Mouse (Mus musculus): ENCODE measurements around the gene Dyx1c1. TPM values are rescaled to one million over a fixed set of nuclear protein-coding genes. Genes with fewer than 3 reads are reported as not detected.

Gene Dyx1c1
- total RNA-seq, 2 experiments from 2014 or later, result 0.58 to 0.91 TPM

GRCm38 (mm10) chr9:72972984-72973383 lies 14.4 kb downstream of the Dyx1c1 start:
- no peak for ATAC-seq (replicated peaks; ENCODE audit: poor library complexity)

- ATAC-seq (replicated peaks; ENCODE audit: poor library complexity), result peak; percentile 80
Measured at GRCm38 (mm10) chr9:72974734-72975133, 16.1 kb downstream of the Dyx1c1 start.

GRCm38 (mm10) chr9:72975242-72975641 lies 16.7 kb downstream of the Dyx1c1 start:
- ATAC-seq (replicated peaks; ENCODE audit: poor library complexity), result no peak

DNA sequence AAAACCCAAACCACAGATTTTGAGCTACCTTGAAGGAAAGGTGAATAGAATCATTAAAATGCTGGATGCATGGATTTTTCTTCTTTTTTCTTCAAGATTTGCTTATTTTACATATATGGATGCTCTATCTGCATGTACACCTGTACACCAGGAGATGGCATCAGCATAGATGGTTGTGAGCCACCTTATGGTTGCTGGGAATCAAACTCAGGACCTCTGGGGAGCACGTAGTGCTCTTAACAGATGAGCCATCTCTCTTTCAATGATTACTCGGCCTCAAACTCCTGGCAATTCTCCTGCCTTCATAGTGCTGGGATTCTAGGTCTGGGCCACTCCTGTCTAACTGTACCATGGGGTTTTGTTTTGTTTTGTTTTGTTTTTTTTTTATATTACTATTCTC lies 24.5 kb downstream of the Dyx1c1 start:
- ATAC-seq (replicated peaks; ENCODE audit: poor library complexity), result no peak

GRCm38 (mm10) chr9:72985250-72986220 lies 26.9 kb downstream of the Dyx1c1 start, which contains the start of the genes Ccpg1os and Ccpg1:
Gene Ccpg1os, minus strand, starts transcription at chr9:72985382.
Gene Ccpg1, plus strand, starts transcription at chr9:72985429.
- ATAC-seq (replicated peaks; ENCODE audit: poor library complexity), result peak; percentile 98

DNA sequence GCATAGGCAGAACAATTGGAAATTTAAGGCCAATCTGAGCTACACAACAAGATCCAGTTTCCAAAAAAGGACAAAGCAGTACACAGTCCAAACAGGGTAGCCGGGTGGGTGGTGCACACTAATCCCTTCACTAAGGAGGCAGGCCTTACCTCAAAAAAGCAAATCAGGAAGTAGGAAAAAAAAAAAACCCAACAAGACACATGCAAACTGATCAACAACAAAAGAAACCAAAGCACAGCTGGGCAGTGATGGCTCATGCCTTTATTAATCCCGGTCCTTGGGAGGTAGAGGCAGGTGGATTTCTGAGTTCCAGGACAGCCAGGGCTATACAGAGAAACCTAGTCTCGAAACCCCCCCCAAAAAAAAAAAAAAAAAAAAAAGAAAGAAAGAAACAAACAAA lies 29.1 kb downstream of the Dyx1c1 start:
- ATAC-seq (replicated peaks; ENCODE audit: poor library complexity), result no peak

- no peak for ATAC-seq (replicated peaks; ENCODE audit: poor library complexity)
Measured at GRCm38 (mm10) chr9:72988706-72989105, 30.1 kb downstream of the Dyx1c1 start.

GRCm38 (mm10) chr9:72991420-72991819 lies 32.8 kb downstream of the Dyx1c1 start:
- ATAC-seq (replicated peaks; ENCODE audit: poor library complexity), result peak; percentile 64

GRCm38 (mm10) chr9:72992576-72992975 lies 34.0 kb downstream of the Dyx1c1 start:
- no peak for ATAC-seq (replicated peaks; ENCODE audit: poor library complexity)

- ATAC-seq (replicated peaks; ENCODE audit: poor library complexity), result no peak
Measured at GRCm38 (mm10) chr9:72996167-72996566, 37.6 kb downstream of the Dyx1c1 start.

- no peak for ATAC-seq (replicated peaks; ENCODE audit: poor library complexity)
Measured at GRCm38 (mm10) chr9:72996806-72997205, 38.2 kb downstream of the Dyx1c1 start.

GRCm38 (mm10) chr9:73000487-73000886 lies 41.9 kb downstream of the Dyx1c1 start:
- no peak for ATAC-seq (replicated peaks; ENCODE audit: poor library complexity)

DNA sequence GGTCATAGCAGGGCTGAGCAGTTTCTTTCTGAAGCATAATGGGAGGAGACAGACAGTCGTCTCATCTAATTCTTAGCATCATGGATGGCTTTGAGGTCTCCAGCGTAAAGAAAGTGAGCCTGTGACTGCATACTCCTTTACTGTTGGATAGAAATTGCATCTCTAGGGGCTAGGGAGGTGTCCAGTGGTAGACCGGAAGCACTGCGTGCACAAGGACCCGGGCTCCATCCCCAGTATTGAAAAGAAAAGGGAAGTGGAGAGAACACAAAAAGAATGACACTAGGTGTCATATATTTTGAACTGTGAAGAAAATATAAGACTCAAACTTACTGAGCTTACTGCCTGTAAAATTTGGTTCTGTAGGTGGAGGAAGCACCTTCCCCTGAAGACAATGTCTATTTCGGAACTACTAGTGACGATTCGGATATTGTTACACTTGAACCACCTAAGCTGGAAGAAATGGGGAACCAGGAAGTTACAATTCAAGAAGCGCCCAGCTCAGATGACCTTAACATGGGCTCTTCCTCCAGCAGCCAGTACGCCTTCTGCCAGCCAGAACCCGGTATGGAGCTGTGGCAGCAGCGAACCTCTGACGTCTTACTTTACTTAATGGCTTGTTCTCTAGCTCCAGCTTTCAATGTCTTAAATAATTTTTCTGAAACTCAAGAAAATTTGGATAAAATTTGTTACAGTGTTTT lies 42.9 kb downstream of the Dyx1c1 start:
- 0 out of 2 replicates have a peak, but pooled peaks have one; percentile 29 for ATAC-seq (replicated peaks; ENCODE audit: poor library complexity)

- no peak for ATAC-seq (replicated peaks; ENCODE audit: poor library complexity)
Measured at GRCm38 (mm10) chr9:73002177-73002576, 43.6 kb downstream of the Dyx1c1 start.

DNA sequence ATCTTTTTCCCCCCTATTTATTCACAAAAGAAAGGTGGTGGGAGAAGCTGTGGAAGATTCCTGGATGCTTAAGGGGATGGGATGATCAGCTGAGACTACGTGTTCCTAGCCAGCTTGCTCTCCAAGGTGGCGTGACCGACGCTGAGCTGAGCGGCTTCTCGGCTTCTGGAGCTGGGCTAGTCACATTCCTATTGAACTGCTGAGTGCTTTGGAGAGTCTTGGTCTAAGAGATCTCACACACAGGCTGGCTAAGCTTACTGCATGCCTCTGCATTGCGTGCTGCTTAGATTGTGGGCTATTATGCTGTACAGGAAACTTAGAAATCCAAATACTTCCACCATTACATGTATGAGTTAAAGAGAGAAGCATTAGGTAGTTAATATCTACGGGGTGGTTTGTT lies 45.5 kb downstream of the Dyx1c1 start:
- no peak for ATAC-seq (replicated peaks; ENCODE audit: poor library complexity)

- ATAC-seq (replicated peaks; ENCODE audit: poor library complexity), result no peak
Measured at GRCm38 (mm10) chr9:73005106-73005505, 46.5 kb downstream of the Dyx1c1 start.

DNA sequence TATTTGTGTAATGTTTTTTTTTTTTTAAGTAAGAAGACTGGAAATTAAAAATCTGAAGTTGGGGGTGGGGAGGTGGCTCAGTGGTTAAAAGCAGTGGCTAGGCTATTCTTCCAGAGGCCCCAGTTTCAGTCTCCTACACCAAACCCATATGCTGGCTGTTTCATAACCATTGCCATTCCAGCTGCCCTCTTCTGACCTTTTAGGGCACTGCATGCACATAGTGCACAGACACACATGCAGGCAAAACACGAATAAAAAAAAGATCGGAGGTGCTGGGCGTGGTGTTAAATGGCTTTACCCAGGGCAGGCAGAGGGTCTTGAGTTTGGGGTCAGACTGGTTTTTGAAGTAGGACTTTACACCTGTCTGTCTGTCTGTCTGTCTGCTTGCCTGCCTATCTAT lies 47.6 kb downstream of the Dyx1c1 start:
- peak; percentile 52; the same call in 1 of the 2 replicates for ATAC-seq (replicated peaks; ENCODE audit: poor library complexity)

DNA sequence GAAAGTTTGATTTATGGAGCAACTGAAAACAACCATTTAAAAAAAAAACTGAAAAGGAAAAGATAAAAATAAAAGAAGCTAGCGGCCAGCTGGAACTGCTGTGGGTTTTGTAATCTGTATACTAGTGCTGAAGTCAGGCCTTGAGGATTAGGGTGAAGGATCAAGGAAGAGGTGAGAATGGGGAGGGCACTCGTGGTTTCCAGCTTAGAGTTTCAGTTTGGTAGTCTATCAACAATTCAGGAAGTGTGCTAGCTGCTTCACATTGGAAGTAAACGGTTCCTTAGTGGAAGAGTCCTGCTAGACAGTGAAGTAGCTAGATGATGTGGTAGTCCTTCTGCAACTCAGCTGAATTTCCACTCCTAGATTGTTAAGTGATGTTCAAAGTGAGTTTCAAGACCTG lies 49.8 kb downstream of the Dyx1c1 start:
- peak; percentile 64 for ATAC-seq (replicated peaks; ENCODE audit: poor library complexity)

DNA sequence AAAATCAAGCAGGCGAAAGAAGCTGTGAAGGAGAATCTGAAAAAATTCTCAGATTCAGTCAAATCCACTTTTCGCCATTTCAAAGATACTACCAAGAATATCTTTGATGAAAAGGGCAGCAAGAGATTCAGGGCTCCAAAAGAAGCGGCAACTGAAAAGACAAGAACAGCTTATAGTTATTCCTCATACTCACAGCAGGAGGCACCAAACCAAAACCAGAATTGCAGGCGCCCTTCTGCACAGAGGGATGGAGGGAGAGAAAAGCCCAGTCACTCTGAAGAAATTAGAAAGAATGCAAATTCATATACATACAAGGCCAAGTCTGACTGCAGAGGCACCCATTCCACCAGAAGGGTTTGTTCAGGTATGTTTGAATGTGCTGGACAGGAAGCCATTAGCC lies 54.0 kb downstream of the Dyx1c1 start:
- ATAC-seq (replicated peaks; ENCODE audit: poor library complexity), result 0 out of 2 replicates have a peak, but pooled peaks have one; percentile 29

DNA sequence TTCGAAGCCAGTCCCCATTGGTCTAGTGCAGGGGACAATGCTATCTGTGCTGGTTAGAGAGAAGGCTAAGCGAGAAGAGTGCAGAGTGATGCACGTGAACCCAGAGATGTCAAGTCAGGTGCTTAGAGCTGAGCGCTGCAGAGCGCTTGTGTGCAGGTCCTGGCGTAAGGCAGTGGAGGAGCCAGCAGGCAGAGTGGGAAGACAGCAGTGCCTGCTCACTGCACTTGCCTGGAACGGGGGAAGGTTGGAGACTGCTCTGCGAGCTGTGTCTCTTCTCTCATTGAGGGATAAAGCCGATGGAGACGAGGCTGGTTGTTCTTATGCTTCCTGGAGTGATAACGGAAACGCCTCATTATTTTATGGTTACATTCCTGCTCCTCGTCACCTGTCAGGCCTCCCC lies 56.1 kb downstream of the Dyx1c1 start:
- no peak for ATAC-seq (replicated peaks; ENCODE audit: poor library complexity)

DNA sequence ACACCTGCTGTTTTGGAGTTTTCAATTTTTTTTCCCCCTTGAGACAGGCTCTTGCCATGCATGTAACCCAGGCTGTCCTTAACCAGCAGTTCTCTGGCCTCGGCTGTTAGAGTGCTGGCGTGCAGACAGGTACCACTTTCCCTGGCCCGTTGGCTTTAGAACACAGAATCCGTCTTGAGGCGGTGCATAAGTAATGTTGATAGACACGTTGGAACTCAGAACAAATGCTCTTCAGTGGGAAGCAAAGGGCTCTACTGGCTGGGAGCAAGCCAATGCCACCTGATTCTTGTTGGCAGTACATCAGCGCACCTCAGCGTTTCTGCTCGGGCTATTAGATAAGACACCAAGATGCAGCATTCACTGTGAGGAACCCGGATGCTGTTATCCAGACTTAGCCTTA lies 61.3 kb downstream of the Dyx1c1 start:
- no peak for ATAC-seq (replicated peaks; ENCODE audit: poor library complexity)

Data from megakaryocyte progenitor cell, adult 5-6 weeks (primary cell).